Mouse (Mus musculus) megakaryocyte progenitor cell, adult 5-6 weeks (primary cell): Measurements from ENCODE around the gene Rasip1. TPM values are rescaled to one million over a fixed set of nuclear protein-coding genes. Genes with fewer than 3 reads are reported as not detected.

Source experiments
- ATAC-seq: replicated peaks from 2 replicates; pipeline ENCODE4 v1.8.0; 2016; ENCODE audit warnings: mild to moderate bottlenecking, moderate TSS enrichment, inconsistent platforms; ENCODE audit not compliant: poor library complexity
- total RNA-seq, 2 experiments: library from RNA; stranded (forward) in 1 of 2; stranded (reverse) in 1 of 2; fragments of 157-497, 149-512 nt in 1 of 2; fragments of 200-1000 nt in 1 of 2; gene quantifications; 2 replicates each; pipeline versions ENCODE4 v1.2.3 to v1.2.4; 2015 to 2017

Rasip1 gene
- total RNA-seq, 2 experiments from 2014 or later = 0.08 TPM; not detected in 1

- ATAC-seq = peak; percentile 96
These were observed 55.1 kb downstream of the Rasip1 start for GRCm38 (mm10) chr7:45682144-45683126.

DNA sequence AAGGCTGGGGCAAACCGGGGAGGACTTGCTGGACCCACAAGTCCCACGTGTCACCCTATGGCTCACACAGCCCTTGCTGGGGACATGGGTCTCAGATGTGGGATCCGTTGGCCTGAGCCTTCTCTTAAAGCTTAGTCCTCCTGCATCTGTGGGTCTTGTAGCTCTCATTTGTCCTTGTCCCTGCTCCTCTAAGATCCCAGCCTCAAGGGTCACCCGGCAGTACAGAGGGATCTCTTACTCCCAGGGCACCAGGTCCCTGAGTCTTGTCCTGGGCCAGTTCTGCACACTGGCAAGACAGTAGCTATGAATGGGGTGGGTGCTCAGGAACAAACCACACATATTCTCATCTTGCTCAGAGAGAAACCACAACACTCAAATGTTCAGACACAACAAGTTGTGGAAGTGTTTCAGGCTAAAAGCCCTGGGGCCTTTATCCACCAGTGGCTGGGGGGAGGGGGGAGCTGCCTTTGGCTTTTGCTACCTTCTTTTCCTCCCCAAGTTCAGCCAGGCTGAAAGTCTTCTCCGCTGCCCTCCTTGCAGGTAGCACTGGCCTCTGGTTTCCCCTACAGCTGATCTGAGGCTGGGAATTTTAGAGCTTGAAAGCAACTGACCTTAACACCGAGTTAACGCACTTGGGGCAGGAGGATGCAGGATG lies 56.2 kb downstream of the Rasip1 start, which contains the start of gene Ntn5:
TSS of gene Ntn5 (plus strand) at position 627 of the 655 bp plus-strand sequence.
- no peak for ATAC-seq

DNA sequence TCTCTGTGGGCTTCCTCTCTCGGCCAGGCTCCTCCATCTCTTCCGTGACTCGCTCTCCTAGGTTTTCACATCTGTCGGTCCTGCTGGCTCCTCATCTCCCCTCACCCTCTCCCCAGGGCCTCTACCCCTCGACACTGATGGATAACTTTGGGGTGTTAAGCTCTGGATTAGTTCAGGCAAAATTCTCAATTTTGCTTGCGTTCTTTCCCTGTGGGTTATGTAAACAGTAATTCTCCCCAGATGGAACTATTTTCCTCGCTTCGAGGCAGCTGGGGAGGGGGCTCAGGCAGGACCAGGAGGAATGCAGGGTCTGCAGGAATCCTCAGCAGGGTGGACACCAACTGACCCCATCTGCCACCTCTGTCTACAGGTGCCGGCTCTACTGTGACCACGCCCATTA lies 58.5 kb downstream of the Rasip1 start:
- ATAC-seq = no peak

GRCm38 (mm10) chr7:45686841-45687240 lies 59.6 kb downstream of the Rasip1 start:
- no peak for ATAC-seq

Other genes starting within 250 kb of the Rasip1 start
Only the 30 nearest of the 35 such genes appear.
- 22.6 and 26.2 TPM in 2 replicates for gene Gys1, start 192.6 kb upstream of the Rasip1 start, total RNA-seq (2015)
- 22.3 and 24.4 TPM in 2 replicates for gene Gys1, start 192.6 kb upstream of the Rasip1 start, total RNA-seq (2017)
- 180 and 205 TPM in 2 replicates for gene Ruvbl2, start 189.4 kb upstream of the Rasip1 start, total RNA-seq (2015)
- gene Ruvbl2, start 189.4 kb upstream of the Rasip1 start, total RNA-seq (2017) = 170 and 193 TPM in 2 replicates
- 1,479 and 1,608 TPM in 2 replicates for gene Ftl1, start 167.6 kb upstream of the Rasip1 start, total RNA-seq (2015)
- gene Ftl1, start 167.6 kb upstream of the Rasip1 start, total RNA-seq (2017) = 770 and 961 TPM in 2 replicates
- gene Bax, start 160.6 kb upstream of the Rasip1 start, total RNA-seq (2015) = 20.7 and 21.5 TPM in 2 replicates
- gene Bax, start 160.6 kb upstream of the Rasip1 start, total RNA-seq (2017) = 29.6 and 35.2 TPM in 2 replicates
- 0.07 TPM in 1 of 2 replicates, not detected in the other for gene Tulp2, start 145.6 kb upstream of the Rasip1 start, total RNA-seq (2015)
- gene Tulp2, start 145.6 kb upstream of the Rasip1 start, total RNA-seq (2017) = not detected in 2 replicates
- gene Gm45808, start 140.7 kb upstream of the Rasip1 start, total RNA-seq (2015) = not detected in 2 replicates
- not detected in 2 replicates for gene Gm45808, start 140.7 kb upstream of the Rasip1 start, total RNA-seq (2017)
- 18.6 and 22.4 TPM in 2 replicates for gene Dhdh, start 138.7 kb upstream of the Rasip1 start, total RNA-seq (2015)
- gene Dhdh, start 138.7 kb upstream of the Rasip1 start, total RNA-seq (2017) = 18.1 and 20.7 TPM in 2 replicates
- gene Nucb1, start 117.1 kb upstream of the Rasip1 start, total RNA-seq (2015) = 112 and 114 TPM in 2 replicates
- gene Nucb1, start 117.1 kb upstream of the Rasip1 start, total RNA-seq (2017) = 387 and 408 TPM in 2 replicates
- gene Ppp1r15a, start 101.2 kb upstream of the Rasip1 start, total RNA-seq (2015) = 46.2 and 56.7 TPM in 2 replicates
- 70.0 and 90.7 TPM in 2 replicates for gene Ppp1r15a, start 101.2 kb upstream of the Rasip1 start, total RNA-seq (2017)
- gene Plekha4, start 101.2 kb upstream of the Rasip1 start, total RNA-seq (2015) = 0.67 TPM in 1 of 2 replicates, not detected in the other
- 0.04 and 0.34 TPM in 2 replicates for gene Plekha4, start 101.2 kb upstream of the Rasip1 start, total RNA-seq (2017)
- 0.22 and 5.5 TPM in 2 replicates for gene Hsd17b14, start 72.6 kb upstream of the Rasip1 start, total RNA-seq (2015)
- gene Hsd17b14, start 72.6 kb upstream of the Rasip1 start, total RNA-seq (2017) = 1.2 and 8.2 TPM in 2 replicates
- 43.5 and 55.9 TPM in 2 replicates for gene Bcat2, start 57.3 kb upstream of the Rasip1 start, total RNA-seq (2015)
- gene Bcat2, start 57.3 kb upstream of the Rasip1 start, total RNA-seq (2017) = 37.0 and 44.0 TPM in 2 replicates
- not detected in 2 replicates for gene Fgf21, start 12.0 kb upstream of the Rasip1 start, total RNA-seq (2015)
- gene Fgf21, start 12.0 kb upstream of the Rasip1 start, total RNA-seq (2017) = not detected in 2 replicates
- gene Fut1, start 10.2 kb upstream of the Rasip1 start, total RNA-seq (2015) = not detected in 2 replicates
- gene Fut1, start 10.2 kb upstream of the Rasip1 start, total RNA-seq (2017) = not detected in 2 replicates
- 0.32 TPM in 1 of 2 replicates, not detected in the other for gene Izumo1, start 5.7 kb upstream of the Rasip1 start, total RNA-seq (2015)
- gene Izumo1, start 5.7 kb upstream of the Rasip1 start, total RNA-seq (2017) = 0.24 TPM in 1 of 2 replicates, not detected in the other
- gene Mamstr, start 12.5 kb downstream of the Rasip1 start, total RNA-seq (2015) = 0.64 TPM in 1 of 2 replicates, not detected in the other
- gene Mamstr, start 12.5 kb downstream of the Rasip1 start, total RNA-seq (2017) = 0.12 TPM in 1 of 2 replicates, not detected in the other
- gene Fut2, start 38.9 kb downstream of the Rasip1 start, total RNA-seq (2015) = not detected in 2 replicates
- gene Fut2, start 38.9 kb downstream of the Rasip1 start, total RNA-seq (2017) = not detected in 2 replicates
- gene Ntn5, start 56.5 kb downstream of the Rasip1 start, total RNA-seq (2015) = not detected in 2 replicates
- not detected in 2 replicates for gene Ntn5, start 56.5 kb downstream of the Rasip1 start, total RNA-seq (2017)
- not detected in 2 replicates for gene Sec1, start 66.9 kb downstream of the Rasip1 start, total RNA-seq (2015)
- gene Sec1, start 66.9 kb downstream of the Rasip1 start, total RNA-seq (2017) = not detected in 2 replicates
- not detected in 2 replicates for gene Car11, start 72.4 kb downstream of the Rasip1 start, total RNA-seq (2015)
- gene Car11, start 72.4 kb downstream of the Rasip1 start, total RNA-seq (2017) = not detected in 2 replicates
- 3.6 and 5.6 TPM in 2 replicates for gene Dbp, start 77.6 kb downstream of the Rasip1 start, total RNA-seq (2015)
- gene Dbp, start 77.6 kb downstream of the Rasip1 start, total RNA-seq (2017) = 6.2 and 7.2 TPM in 2 replicates
- gene Rpl18, start 88.0 kb downstream of the Rasip1 start, total RNA-seq (2015) = 1,825 and 1,988 TPM in 2 replicates
- 1,777 and 2,306 TPM in 2 replicates for gene Rpl18, start 88.0 kb downstream of the Rasip1 start, total RNA-seq (2017)
- 10.6 and 14.5 TPM in 2 replicates for gene Sphk2, start 90.5 kb downstream of the Rasip1 start, total RNA-seq (2015)
- gene Sphk2, start 90.5 kb downstream of the Rasip1 start, total RNA-seq (2017) = 9.8 and 10.2 TPM in 2 replicates
- 0.54 and 0.78 TPM in 2 replicates for gene Fam83e, start 93.7 kb downstream of the Rasip1 start, total RNA-seq (2015)
- gene Fam83e, start 93.7 kb downstream of the Rasip1 start, total RNA-seq (2017) = 0.37 and 0.51 TPM in 2 replicates
- gene Spaca4, start 98.3 kb downstream of the Rasip1 start, total RNA-seq (2015) = not detected in 2 replicates
- gene Spaca4, start 98.3 kb downstream of the Rasip1 start, total RNA-seq (2017) = not detected in 2 replicates
- gene Lmtk3, start 156.2 kb downstream of the Rasip1 start, total RNA-seq (2015) = 0.07 TPM in 2 replicates
- not detected in 2 replicates for gene Lmtk3, start 156.2 kb downstream of the Rasip1 start, total RNA-seq (2017)
- 1.2 and 1.7 TPM in 2 replicates for gene Sult2b1, start 157.2 kb downstream of the Rasip1 start, total RNA-seq (2015)
- 1.9 and 6.4 TPM in 2 replicates for gene Sult2b1, start 157.2 kb downstream of the Rasip1 start, total RNA-seq (2017)
- gene Cyth2, start 187.1 kb downstream of the Rasip1 start, total RNA-seq (2015) = 17.9 and 26.3 TPM in 2 replicates
- 32.4 and 34.5 TPM in 2 replicates for gene Cyth2, start 187.1 kb downstream of the Rasip1 start, total RNA-seq (2017)
- gene Kcnj14, start 197.3 kb downstream of the Rasip1 start, total RNA-seq (2015) = 0.05 TPM in 2 replicates
- not detected in 2 replicates for gene Kcnj14, start 197.3 kb downstream of the Rasip1 start, total RNA-seq (2017)
- 22.6 and 25.1 TPM in 2 replicates for gene Grwd1, start 203.5 kb downstream of the Rasip1 start, total RNA-seq (2015)
- 24.2 and 26.9 TPM in 2 replicates for gene Grwd1, start 203.5 kb downstream of the Rasip1 start, total RNA-seq (2017)